Mouse (Mus musculus) myocyte (in vitro differentiated cells): ENCODE measurements around the gene Alkbh7.

ENCODE experiments used
- E2F4 ChIP-seq: IDR thresholded peaks from one replicate; pipeline ENCODE4 v1.6.1; 2011; ENCODE audit warnings: mild to moderate bottlenecking, control low read depth, moderate library complexity; ENCODE audit not compliant: insufficient read depth
- MAX ChIP-seq: IDR thresholded peaks from one replicate; pipeline ENCODE4 v1.6.1; 2011; ENCODE audit warnings: low read depth, mild to moderate bottlenecking, control low read depth
- MYOD1 ChIP-seq, 3 experiments: IDR thresholded peaks; one replicate each; pipeline ENCODE4 v1.6.1; 2011; ENCODE audit warnings: control low read depth in 2 of 3, low read depth in 2 of 3, mild to moderate bottlenecking in 2 of 3, moderate library complexity in 1 of 3; ENCODE audit not compliant: insufficient read length in 2 of 3, control insufficient read depth in 1 of 3
- MYOG ChIP-seq, 3 experiments: IDR thresholded peaks; one replicate each; pipeline ENCODE4 v1.6.1; 2011; ENCODE audit warnings: control low read depth in 2 of 3, low read depth in 2 of 3, mild to moderate bottlenecking in 2 of 3; ENCODE audit not compliant: insufficient read length in 2 of 3, control insufficient read depth in 1 of 3, insufficient read depth in 1 of 3
- POLR2A ChIP-seq: IDR thresholded peaks from one replicate; pipeline ENCODE4 v1.6.1; 2011; ENCODE audit warnings: low read depth, mild to moderate bottlenecking, control low read depth, moderate library complexity; ENCODE audit not compliant: insufficient read length
- POLR2AphosphoS2 ChIP-seq: IDR thresholded peaks from one replicate; pipeline ENCODE4 v1.6.1; 2011; ENCODE audit warnings: low read depth, control low read depth; ENCODE audit not compliant: insufficient read length
- TCF12 ChIP-seq: IDR thresholded peaks from one replicate; pipeline ENCODE4 v1.6.1; 2011; ENCODE audit warnings: mild to moderate bottlenecking, control low read depth; ENCODE audit not compliant: poor library complexity, insufficient read depth, severe bottlenecking
- TCF3 ChIP-seq: IDR thresholded peaks from one replicate; pipeline ENCODE4 v1.6.1; 2011; ENCODE audit warnings: low read depth, control low read depth; ENCODE audit not compliant: insufficient read length
- USF1 ChIP-seq: IDR thresholded peaks from one replicate; pipeline ENCODE4 v1.6.1; 2011; ENCODE audit warnings: low read depth, mild to moderate bottlenecking, control low read depth, moderate library complexity

- TF ChIP-seq TCF3 (no peak), POLR2A (no peak), USF1 (no peak), POLR2AphosphoS2 (no peak), MAX (no peak), MYOD1 (IDR thresholded peaks at IDR 0.05; ENCODE audit: control insufficient read depth in 1 of 3, insufficient read length in 2 of 3, low read depth in 2 of 3) (no peak), E2F4 (no peak), TCF12 (no peak), MYOG (IDR thresholded peaks at IDR 0.05; ENCODE audit: control insufficient read depth in 1 of 3, insufficient read depth in 1 of 3, insufficient read length in 2 of 3, low read depth in 2 of 3) (no peak)
Measured at GRCm38 (mm10) chr17:56970081-56970480, 27.1 kb upstream of the Alkbh7 start.
